Mouse (Mus musculus) erythroblast, embryonic 14.5 days (primary cell): ENCODE data around the gene Btbd2.

Experiments
- GATA1 ChIP-seq: IDR thresholded peaks from 2 replicates; pipeline ENCODE4 v1.6.1; 2012; ENCODE audit warnings: low read length, inconsistent platforms, mixed read lengths
- TAL1 ChIP-seq: IDR thresholded peaks from 3 replicates; pipeline ENCODE4 v1.6.1; 2012; ENCODE audit warnings: low read length, inconsistent platforms, mixed read lengths

- TF ChIP-seq TAL1 (no peak), GATA1 (no peak)
Measured at GRCm38 (mm10) chr10:80674161-80674711, 17.4 kb upstream of the Btbd2 start.
